Mouse (Mus musculus) inflammation-experienced regulatory T-cells, adult 6 months (primary cell): ENCODE results near the gene Exosc5. TPM values are rescaled to one million over a fixed set of nuclear protein-coding genes. Genes with fewer than 3 reads are reported as not detected.

Source experiments
- ATAC-seq: one replicate; pipeline ENCODE4 v1.8.0; 2017
- polyA plus RNA-seq, 3 experiments: library from polyadenylated mRNA; unstranded; fragments of 100-300 nt; shearing (Covaris generic); gene quantifications; one replicate each; pipeline ENCODE4 v1.2.1; 2017

Gene Exosc5
- polyA plus RNA-seq, 3 experiments from 2014 or later, result 65.5 to 124 (median 103) TPM

DNA sequence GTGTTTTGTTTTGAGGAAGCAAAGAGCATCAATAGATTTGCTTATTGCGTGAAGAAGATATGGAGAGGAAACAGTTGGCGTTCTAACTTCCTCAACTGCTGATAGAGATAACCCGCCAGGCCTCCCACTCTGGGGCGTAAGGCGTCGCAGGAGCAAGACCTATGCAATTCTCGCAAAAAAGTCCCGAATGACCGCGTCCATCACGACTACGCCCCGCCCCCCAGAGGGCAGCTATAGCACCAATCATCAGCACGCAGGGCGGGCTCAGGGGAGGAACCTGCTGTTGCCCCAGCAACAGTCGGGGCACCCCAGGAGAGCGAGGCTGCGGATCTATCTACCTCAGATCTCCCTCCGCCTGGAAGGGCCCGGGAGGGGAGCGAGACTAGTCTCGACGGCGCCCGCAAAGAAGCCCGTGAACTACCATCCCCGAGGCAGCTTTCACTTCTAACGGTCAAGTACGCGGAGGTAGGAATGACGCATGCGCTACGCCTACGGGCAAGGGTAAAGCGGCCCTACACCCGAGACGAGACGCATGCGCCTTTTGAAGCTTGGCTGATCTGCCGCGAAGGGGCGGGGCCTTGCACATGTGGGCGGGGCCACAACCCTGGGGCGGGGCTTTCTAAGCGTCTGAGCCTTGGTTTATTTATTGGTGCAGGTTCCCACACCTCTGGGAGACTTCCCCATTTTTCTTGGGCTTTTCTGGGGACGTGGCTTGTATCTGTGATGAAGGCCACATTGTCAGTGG, 21.7 kb downstream of the Exosc5 start, which contains the start of gene B9d2:
Gene B9d2 (plus strand): TSS at position 267 of the 745 bp plus-strand sequence.
- peak; percentile 83 for ATAC-seq

DNA sequence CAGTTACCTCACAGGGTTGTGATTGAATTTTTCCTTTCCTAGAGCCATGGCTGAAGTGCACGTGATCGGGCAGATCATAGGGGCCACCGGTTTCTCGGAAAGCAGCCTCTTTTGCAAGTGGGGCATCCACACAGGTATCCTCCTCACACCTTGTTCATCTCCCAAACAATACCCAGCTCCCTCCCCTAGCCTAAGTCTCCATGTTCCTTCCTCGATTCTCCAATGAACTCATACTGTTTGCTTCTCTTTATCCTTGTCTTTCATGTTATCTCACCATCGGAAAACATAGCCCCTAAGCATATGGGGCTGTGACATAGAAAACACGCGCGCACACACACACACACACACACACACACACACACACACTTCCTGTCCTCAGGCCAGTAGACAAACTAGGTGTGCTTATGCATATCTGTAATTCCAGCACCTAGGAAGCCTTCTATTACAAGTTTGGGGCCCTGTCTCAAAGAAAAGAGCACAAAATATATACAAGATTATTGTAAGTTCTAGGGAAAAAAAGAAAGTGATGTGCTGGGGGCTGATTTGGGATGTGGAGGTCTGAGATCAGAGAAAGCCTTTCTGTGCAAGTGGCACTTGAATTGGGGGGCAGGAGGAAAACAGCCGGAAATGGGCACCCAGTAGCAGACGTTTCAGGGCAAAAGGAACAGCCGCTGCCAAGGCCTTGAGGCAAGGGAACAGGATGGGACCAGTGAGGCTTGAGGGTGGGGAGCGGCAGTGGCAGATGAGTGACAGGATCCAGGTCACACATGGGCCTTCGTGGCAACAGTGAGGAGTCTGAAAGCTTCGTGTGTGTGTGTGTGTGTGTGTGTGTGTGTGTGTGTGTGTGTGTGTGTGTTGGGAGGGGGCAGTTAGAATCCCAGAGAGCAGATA, 22.6 kb downstream of the Exosc5 start:
- ATAC-seq, result no peak

DNA sequence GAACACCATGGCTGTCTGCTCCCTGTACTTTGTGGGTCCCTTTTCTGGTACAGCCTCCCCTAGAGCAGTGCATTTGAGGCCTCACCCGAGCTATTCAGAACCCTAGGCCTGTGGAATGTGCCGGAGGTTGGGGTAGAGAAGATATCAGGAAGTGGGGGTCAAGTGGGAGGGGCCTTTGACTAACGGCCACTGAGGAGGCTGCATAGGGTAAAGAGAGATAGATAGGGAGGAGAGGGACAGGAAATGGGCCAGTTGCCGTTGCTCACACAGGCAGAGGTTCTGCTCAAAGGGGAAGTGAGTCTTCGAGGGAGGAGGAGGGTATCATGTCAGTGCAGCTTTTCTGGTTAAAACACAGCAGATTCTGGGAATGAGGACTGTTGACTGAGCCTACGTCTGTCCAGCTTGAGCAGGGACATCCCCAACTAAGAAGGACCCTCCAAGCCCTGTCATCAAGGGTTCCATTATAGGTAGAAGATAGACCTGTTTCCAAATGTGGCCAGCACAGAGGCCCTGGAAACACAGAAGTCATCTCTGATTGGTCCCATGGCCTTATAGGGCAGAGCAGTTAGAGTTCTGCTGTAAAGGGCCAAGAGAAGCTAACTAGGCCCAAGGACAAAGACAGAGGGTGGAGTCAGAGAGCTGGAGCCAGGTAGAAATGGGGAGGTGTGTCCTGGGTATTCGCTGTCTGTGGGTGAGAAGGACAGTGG, 24.7 kb downstream of the Exosc5 start:
- ATAC-seq, result peak; percentile 39

DNA sequence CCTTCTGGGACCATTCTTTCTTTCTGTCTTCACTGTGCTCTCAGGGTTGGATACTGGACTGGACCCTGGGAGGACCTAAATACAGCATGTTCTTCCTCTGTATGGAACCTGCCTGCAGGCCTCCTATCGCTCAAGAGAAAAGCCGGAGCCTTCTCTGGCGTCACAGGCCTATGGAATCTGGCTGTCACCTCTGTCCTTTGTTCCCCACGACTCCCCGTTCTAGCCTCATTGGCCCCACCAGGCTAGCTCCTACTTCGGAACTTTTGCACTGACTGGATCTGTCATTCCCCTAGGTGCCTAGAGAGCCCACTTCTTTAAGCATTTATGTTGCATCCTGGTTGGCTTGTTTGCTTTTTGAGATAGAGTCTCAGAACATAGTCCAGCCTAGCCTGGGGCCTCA, 25.7 kb downstream of the Exosc5 start:
- no peak for ATAC-seq

DNA sequence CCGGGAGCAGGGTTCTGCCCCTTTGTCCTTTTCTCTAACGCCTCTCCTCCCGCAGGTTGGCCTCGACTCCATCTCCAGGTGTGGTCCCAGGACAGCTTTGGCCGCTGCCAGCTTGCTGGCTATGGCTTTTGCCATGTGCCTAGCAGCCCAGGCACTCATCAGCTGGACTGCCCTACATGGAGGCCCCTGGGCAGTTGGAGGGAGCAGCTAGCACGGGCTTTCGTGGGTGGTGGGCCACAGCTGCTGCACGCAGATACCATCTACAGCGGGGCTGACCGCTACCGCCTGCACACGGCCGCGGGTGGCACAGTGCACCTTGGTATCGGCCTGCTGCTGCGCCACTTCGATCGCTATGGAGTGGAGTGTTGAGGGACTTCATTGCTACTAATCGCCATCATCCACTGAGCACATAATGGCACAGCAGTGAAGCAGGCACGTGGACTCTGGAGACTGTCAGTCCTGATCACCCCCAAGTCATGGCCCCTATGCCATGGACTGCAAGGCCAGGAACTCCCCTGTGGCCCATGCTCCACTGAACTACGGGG, 27.0 kb downstream of the Exosc5 start:
- no peak for ATAC-seq

DNA sequence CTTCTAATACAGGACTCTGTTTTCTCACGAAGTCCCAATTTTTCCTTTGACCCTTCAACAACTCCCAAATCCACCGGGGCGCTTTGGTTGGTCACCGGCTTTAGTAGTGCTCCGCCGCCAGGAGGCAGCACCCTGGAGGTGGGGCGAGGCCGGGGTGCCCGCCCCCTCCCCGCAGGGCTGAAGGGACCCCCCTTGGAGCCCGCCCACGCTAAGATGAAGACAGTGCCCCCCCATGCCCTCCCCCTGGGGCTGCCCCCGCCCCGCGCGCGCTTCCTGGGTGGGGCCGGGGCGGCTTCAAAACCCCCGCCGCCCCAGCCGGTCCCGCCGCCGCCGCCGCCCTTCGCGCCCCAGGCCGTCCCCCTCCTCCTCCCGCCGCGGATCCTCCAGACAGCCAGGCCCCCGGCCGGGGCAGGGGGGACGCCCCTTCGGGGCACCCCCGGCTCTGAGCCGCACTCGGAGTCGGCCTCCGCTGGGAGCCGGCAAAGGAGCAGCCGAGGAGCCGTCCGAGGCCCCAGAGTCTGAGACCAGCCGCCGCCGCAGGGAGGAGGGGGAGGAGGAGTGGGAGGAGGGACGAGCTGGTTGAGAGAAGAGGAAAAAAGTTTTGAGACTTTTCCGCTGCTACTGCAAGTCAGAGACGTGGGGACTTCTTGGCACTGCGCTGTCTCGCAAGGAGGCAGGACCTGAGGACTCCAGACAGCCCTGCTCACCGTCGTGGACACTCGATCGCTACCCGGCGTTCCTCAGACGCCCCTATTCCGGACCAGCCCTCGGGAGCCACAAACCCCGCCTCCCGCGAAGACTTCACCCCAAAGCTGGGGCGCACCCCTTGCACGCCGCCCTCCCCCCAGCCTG, 27.9 kb downstream of the Exosc5 start, which contains the start of gene Tgfb1:
Gene Tgfb1 (plus strand): TSS at position 323 of the 852 bp plus-strand sequence.
- peak; percentile 19 for ATAC-seq

DNA sequence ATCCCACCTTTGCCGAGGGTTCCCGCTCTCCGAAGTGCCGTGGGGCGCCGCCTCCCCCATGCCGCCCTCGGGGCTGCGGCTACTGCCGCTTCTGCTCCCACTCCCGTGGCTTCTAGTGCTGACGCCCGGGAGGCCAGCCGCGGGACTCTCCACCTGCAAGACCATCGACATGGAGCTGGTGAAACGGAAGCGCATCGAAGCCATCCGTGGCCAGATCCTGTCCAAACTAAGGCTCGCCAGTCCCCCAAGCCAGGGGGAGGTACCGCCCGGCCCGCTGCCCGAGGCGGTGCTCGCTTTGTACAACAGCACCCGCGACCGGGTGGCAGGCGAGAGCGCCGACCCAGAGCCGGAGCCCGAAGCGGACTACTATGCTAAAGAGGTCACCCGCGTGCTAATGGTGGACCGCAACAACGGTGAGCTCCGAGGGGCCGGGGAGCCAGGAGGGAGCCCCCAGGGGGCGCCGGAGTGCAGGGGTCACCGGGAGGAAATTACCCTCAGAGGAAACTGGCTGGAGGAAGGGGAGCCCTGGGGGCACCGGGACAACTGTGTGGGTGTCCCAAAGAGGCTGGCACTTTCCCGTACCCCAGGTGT, 28.9 kb downstream of the Exosc5 start:
- ATAC-seq, result no peak

DNA sequence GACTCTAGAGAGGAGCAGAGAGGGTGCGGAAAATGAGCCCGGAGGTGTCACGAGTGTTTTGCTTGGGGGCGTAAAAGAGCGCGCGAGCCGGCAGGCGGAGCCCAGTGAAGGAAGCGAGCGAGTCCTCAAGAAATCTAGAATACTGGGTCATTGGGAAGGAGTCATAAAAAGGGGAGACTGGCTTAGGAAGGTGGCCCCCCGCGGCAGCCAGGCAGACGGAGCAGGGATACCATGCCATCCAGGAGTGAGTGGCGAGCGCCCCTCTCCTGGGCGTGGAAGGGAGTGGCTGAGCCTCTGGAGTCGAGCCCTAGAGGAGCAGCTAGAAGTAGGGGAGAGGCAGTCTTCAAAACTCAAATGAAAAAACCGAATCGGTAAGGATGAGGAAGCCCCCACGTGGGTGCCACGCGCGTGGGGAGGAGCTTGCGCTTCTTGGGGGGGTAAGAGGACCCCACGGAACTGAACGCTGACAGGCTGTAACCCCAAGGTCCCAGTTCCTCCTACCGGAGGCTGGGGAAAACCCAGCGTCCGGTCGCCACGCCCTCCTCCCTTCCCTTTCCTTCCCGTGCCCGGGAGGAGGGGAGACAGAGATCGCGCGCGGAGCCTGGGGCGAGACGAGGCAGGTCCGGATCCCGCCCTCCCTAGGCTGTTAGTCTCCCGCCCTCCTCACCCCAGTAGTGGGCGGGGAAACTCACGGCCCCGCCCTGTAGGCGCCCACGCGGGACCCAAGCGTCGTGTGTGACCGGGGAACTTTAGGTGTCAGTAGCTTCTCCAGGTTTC, 30.0 kb downstream of the Exosc5 start:
- peak; percentile 53 for ATAC-seq

DNA sequence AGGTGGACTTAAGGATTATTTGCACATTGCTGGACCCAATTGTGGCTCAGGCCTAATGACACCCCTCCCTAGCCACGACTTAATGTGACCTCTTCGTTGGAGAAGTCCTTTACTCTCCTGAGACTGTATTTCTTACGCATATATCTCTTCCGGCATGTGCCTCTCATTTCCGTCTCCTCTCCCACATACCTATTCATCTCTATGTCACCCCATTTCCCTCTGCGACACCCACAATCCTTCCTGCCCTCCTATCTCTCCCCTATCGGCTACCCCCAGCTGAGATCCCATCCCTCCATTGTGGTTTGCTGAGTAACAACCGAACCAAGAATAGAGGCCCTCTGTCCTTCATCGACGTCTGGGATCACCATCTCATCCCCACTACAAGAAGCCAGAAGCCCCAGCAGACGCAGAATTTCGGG, 30.6 kb downstream of the Exosc5 start:
- ATAC-seq, result peak; percentile 59

DNA sequence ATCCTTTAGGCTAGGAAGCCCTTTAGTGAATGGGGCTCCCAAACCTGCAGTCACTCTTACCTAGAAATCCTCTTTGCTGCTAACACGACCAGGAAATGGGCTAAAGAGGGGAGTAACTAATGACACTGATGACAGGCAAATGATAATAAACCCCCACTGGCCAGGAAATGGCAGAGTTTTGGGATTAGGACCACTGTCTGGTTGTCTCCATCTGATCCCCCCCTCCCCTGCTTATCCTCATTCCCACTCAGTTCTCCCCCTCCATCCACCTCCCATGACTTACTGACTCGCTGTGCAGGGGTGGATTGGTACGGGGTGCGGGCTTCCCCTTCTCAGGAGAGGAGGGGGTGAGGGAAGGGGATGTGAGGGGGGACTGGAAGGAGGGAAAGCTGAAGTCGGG, 31.1 kb downstream of the Exosc5 start:
- ATAC-seq, result no peak

DNA sequence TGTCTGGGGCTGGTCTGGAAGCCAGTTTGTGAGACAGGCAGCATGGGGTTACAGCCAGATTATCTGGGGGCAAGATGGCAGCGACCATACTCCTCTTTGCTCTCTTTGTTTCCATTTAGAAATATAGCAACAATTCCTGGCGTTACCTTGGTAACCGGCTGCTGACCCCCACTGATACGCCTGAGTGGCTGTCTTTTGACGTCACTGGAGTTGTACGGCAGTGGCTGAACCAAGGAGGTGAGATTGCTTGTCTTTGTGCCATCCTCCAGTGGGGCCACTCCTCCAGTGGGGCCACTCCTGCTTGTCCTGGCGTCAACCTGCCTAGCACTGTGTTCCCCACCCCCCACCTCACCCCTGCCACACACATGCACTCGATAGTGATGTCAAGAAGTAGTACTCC, 35.1 kb downstream of the Exosc5 start:
- no peak for ATAC-seq

DNA sequence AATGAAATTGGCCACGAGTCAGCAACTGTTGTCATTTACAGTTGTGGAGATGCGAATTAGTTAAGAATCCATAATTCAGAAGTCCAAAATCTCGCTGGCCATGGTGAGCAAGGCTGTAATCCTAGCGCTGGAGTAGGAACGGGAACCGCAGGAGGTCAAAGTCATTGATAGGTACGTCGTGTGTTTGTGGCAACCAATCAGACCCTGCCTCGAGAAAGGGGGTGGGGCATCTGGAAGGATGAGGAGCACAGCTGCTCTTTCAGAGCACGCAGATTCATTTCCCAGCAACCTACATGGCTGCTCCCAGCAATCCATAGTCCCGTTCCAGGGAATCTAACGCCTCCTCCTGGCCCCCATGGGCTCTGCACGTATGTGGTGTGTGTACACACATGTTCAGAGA, 40.9 kb downstream of the Exosc5 start:
- no peak for ATAC-seq

DNA sequence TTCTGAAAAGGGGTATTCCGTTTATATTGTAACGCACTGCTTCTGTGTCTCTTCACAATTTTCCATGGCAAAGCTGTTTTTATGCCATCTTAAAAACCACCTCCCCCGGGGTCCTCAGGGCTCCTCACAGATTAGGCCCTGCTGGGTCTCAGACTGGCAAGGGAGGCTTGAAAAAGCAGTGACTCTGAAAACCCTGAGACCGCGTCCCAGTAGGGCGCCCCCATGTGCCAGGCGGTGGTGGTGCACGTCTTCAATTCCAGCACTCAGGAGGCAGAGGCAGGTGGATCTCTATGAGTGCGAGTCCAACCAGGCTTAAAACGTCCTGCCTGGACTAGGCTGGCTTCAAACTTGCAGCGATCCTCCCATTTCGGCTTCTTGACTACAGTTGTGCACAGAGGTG, 41.8 kb downstream of the Exosc5 start:
- no peak for ATAC-seq

DNA sequence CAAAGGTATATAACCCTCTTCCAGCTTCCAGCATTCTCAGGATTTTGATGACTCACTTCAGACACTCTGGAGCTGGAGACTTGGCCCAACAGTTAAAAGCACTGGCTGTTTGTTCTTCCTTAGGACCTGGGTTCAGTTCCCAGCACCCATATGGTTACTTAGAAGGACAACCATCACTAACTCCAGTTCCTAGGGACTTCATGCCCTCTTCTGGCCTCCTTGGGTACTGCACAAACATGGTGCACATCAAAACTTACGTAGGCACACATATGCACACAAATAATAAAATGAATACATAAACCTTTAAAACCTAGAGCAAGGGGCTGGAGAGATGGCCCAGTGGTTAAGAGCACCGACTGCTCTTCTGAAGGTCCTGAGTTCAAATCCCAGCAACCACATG, 43.4 kb downstream of the Exosc5 start:
- ATAC-seq, result no peak

DNA sequence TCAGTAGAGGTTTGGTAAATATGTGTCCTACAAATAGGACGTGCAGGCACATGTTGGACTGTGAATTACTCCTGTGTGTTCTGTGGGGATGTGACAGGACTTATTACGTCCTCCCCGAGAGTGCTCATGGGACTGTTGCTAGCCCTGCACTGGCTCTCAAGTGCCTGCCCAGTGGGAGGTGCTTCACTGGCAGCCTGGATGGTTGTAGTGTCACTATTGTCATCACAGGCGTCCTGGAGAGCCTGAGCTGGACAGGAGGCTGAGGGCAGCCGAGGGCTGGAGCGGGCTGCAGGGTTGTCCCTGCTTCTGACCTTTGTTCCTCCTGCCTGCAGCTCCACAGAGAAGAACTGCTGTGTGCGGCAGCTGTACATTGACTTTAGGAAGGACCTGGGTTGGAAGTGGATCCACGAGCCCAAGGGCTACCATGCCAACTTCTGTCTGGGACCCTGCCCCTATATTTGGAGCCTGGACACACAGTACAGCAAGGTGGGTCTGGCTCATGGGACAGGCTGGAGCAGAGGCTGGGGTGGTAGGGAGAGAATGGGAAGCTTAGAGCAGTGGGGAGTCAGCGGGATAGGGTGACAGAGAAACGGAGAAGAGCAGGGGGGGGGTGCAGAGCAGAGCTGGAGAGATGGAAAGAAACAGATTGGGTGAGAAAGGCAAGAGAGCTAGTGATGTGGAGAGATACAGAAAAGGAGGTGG, 45.0 kb downstream of the Exosc5 start:
- ATAC-seq, result no peak

DNA sequence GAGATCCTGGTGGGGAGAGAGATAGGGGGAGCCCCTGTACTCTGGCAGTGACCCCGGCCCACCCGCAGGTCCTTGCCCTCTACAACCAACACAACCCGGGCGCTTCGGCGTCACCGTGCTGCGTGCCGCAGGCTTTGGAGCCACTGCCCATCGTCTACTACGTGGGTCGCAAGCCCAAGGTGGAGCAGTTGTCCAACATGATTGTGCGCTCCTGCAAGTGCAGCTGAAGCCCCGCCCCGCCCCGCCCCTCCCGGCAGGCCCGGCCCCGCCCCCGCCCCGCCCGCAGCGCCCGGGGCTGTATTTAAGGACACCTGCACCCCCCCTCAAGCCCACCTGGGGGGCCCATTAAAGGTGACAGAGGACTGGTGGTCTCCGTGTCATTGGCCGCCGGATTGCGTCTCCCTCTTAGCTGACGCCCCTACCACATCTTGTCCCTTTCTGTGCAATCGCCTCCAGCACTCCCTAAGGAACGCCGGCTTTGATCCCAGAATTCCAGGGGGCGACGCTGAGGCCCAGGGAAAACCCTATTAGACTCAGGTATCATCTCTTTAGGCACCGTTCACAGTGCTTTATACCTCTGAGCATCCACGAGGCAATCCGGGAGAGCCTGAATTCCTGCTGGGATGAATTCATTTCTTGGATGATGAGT, 45.9 kb downstream of the Exosc5 start:
- no peak for ATAC-seq

DNA sequence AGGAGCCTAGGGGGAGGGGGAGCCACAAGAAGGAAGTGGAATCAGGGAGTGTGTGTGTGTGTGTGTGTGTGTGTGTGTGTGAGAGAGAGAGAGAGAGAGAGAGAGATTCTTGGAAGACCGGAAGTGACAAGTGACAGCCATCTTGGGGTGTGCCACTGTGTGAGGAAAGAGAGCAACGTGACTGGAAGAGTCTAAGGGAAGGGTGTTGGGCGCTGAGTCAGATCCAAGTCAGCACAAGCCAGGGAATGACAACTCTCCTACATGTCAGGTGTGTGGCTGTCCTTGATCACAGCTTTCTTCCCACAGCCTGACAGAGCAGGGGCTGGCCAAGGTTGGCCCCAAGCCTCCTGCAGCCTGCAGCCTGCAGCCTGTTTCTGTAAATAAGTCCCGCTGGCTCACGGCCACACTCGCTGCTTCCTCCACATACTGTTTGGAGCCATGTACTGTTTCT, 46.9 kb downstream of the Exosc5 start:
- ATAC-seq, result peak; percentile 12

DNA sequence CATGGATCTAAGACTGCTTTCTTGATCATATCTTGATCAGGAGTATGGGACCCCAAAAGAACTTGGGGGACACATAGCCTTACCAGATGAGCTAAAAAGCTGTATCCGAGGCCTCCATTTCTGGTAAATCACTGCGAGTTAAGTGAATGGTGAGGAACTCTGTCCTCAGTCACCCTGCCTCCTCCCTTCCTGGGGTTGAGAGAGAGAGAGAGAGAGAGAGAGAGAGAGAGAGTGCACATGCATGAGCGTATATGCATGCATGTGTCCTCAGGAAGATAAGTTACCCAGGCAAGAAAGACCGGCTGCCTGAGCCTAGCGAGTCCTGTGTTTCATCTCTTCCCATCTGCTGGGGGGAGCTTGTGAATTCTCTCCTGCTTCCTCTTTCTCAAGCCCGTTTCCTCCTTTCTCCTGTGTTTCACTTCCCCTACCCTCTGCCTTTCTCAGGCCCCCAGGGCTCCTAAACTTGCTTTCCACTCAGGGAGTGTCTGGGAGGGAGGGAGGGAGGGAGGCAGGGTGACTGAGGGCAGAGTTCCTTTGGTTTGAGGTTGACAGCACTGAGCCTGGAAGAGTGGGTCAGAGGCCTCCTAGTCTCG, 47.7 kb downstream of the Exosc5 start:
- ATAC-seq, result no peak
